Mouse (Mus musculus): Measurements from ENCODE around the gene Loxl4. TPM values are rescaled to one million over a fixed set of nuclear protein-coding genes. Genes with fewer than 3 reads are reported as not detected.
A peak's percentile ranks its signal among the peaks of the same experiment; 100 is the strongest.

Gene Loxl4
- polyA plus RNA-seq, 1 experiment from 2014 or later, result 0.14 TPM

GRCm38 (mm10) chr19:42582811-42583370 is 29.7 kb downstream of the Loxl4 start:
- Histone ChIP-seq H3K36me3 (replicated peaks) (no peaks in the 10 kb centered on the region), H3K4me1 (no peaks in the 10 kb centered on the region; the same call in 1 of the 2 replicates), H3K9ac (no peak overlapping the region), H3K4me2 (no peak overlapping the region), H3K9me3 (no peaks in the 10 kb centered on the region), H3K27me3 (replicated peaks) (no peaks in the 10 kb centered on the region), H3K4me3 (no peak overlapping the region), H3K27ac (no peak overlapping the region)
- 91% methylated on average over 13 of the region's 13 CpGs for WGBS
- no peak for ATAC-seq (replicated peaks)

- 52% methylated on average over 4 of the region's 4 CpGs for WGBS
- ATAC-seq (replicated peaks), result no peak
- H3K4me3 ChIP-seq, result no peak overlapping the region
- no peaks in the 10 kb centered on the region for H3K27me3 ChIP-seq (replicated peaks)
- H3K9me3 ChIP-seq, result no peaks in the 10 kb centered on the region
- H3K27ac ChIP-seq, result no peak overlapping the region
- H3K4me1 ChIP-seq, result no peaks in the 10 kb centered on the region; the same call in 1 of the 2 replicates
- no peak overlapping the region for H3K4me2 ChIP-seq
- H3K36me3 ChIP-seq (replicated peaks), result no peaks in the 10 kb centered on the region
- H3K9ac ChIP-seq, result no peak overlapping the region
Observed at GRCm38 (mm10) chr19:42580701-42581100, 31.9 kb downstream of the Loxl4 start.

- no peak overlapping the region for H3K9ac ChIP-seq
- H3K4me2 ChIP-seq, result no peak overlapping the region
- H3K36me3 ChIP-seq (replicated peaks), result no peaks in the 10 kb centered on the region
- H3K9me3 ChIP-seq, result no peaks in the 10 kb centered on the region
- H3K4me1 ChIP-seq, result no peaks in the 10 kb centered on the region; the same call in 1 of the 2 replicates
- no peak overlapping the region for H3K4me3 ChIP-seq
- 79% methylated on average over 4 of the region's 4 CpGs for WGBS
- H3K27ac ChIP-seq, result no peak overlapping the region
- no peaks in the 10 kb centered on the region for H3K27me3 ChIP-seq (replicated peaks)
- no peak for ATAC-seq (replicated peaks)
Observed at GRCm38 (mm10) chr19:42578631-42579030, 34.0 kb downstream of the Loxl4 start.

GRCm38 (mm10) chr19:42576856-42577255 is 35.8 kb downstream of the Loxl4 start:
- no peak overlapping the region for H3K4me2 ChIP-seq
- no peaks in the 10 kb centered on the region; the same call in 1 of the 2 replicates for H3K4me1 ChIP-seq
- H3K27ac ChIP-seq, result no peak overlapping the region
- ATAC-seq (replicated peaks), result no peak
- no peaks in the 10 kb centered on the region for H3K36me3 ChIP-seq (replicated peaks)
- H3K9ac ChIP-seq, result no peak overlapping the region
- no peaks in the 10 kb centered on the region for H3K27me3 ChIP-seq (replicated peaks)
- 80% methylated on average over 1 of the region's 1 CpGs for WGBS
- H3K9me3 ChIP-seq, result no peaks in the 10 kb centered on the region
- no peak overlapping the region for H3K4me3 ChIP-seq

- WGBS, result 91% methylated on average over 2 of the region's 2 CpGs
- H3K4me1 ChIP-seq, result peaks cover 11% of the 10 kb centered on the region
- H3K4me2 ChIP-seq, result no peak overlapping the region
- no peaks in the 10 kb centered on the region for H3K9me3 ChIP-seq
- H3K36me3 ChIP-seq (replicated peaks), result no peaks in the 10 kb centered on the region
- no peak for ATAC-seq (replicated peaks)
- no peak overlapping the region for H3K9ac ChIP-seq
- H3K27me3 ChIP-seq (replicated peaks), result no peaks in the 10 kb centered on the region
- no peak overlapping the region for H3K27ac ChIP-seq
- no peak overlapping the region for H3K4me3 ChIP-seq
Observed at GRCm38 (mm10) chr19:42575317-42575716, 37.3 kb downstream of the Loxl4 start.

GRCm38 (mm10) chr19:42571291-42571690 is 41.3 kb downstream of the Loxl4 start:
- Histone ChIP-seq H3K4me1 (peaks cover 12% of the 10 kb centered on the region), H3K27me3 (replicated peaks) (no peaks in the 10 kb centered on the region), H3K4me2 (no peak overlapping the region), H3K27ac (peak overlapping the region; percentile 31), H3K9ac (no peak overlapping the region), H3K9me3 (no peaks in the 10 kb centered on the region), H3K4me3 (no peak overlapping the region), H3K36me3 (replicated peaks) (no peaks in the 10 kb centered on the region)
- WGBS, result 34% methylated on average over 4 of the region's 4 CpGs
- ATAC-seq (replicated peaks), result no peak

- H3K27me3 ChIP-seq (replicated peaks), result no peaks in the 10 kb centered on the region
- H3K9me3 ChIP-seq, result no peaks in the 10 kb centered on the region
- H3K4me1 ChIP-seq, result peaks cover 12% of the 10 kb centered on the region
- no peak overlapping the region for H3K27ac ChIP-seq
- WGBS, result 74% methylated on average over 2 of the region's 2 CpGs
- no peak for ATAC-seq (replicated peaks)
- no peak overlapping the region for H3K4me3 ChIP-seq
- H3K9ac ChIP-seq, result no peak overlapping the region
- H3K36me3 ChIP-seq (replicated peaks), result no peaks in the 10 kb centered on the region
- no peak overlapping the region for H3K4me2 ChIP-seq
Observed at GRCm38 (mm10) chr19:42569076-42569475, 43.5 kb downstream of the Loxl4 start.

- H3K9ac ChIP-seq, result no peak overlapping the region
- no peaks in the 10 kb centered on the region for H3K36me3 ChIP-seq (replicated peaks)
- H3K27me3 ChIP-seq (replicated peaks), result no peaks in the 10 kb centered on the region
- no peak overlapping the region for H3K4me3 ChIP-seq
- no peaks in the 10 kb centered on the region for H3K9me3 ChIP-seq
- ATAC-seq (replicated peaks), result no peak
- no peak overlapping the region for H3K27ac ChIP-seq
- no peak overlapping the region for H3K4me2 ChIP-seq
- peaks cover 12% of the 10 kb centered on the region for H3K4me1 ChIP-seq
Observed at GRCm38 (mm10) chr19:42567020-42567419, 45.6 kb downstream of the Loxl4 start.

- ATAC-seq (replicated peaks), result no peak
- Histone ChIP-seq H3K27ac (no peak overlapping the region), H3K4me2 (no peak overlapping the region), H3K4me3 (no peak overlapping the region), H3K9me3 (no peaks in the 10 kb centered on the region), H3K9ac (no peak overlapping the region), H3K36me3 (replicated peaks) (no peaks in the 10 kb centered on the region), H3K27me3 (replicated peaks) (no peaks in the 10 kb centered on the region), H3K4me1 (peaks cover 12% of the 10 kb centered on the region)
- WGBS, result 98% methylated on average over 4 of the region's 4 CpGs
Observed at GRCm38 (mm10) chr19:42566283-42567019, 46.2 kb downstream of the Loxl4 start.

GRCm38 (mm10) chr19:42563726-42564270 is 48.8 kb downstream of the Loxl4 start:
- no peaks in the 10 kb centered on the region for H3K9me3 ChIP-seq
- ATAC-seq (replicated peaks), result no peak
- no peak overlapping the region for H3K4me2 ChIP-seq
- H3K9ac ChIP-seq, result no peak overlapping the region
- no peak overlapping the region for H3K4me3 ChIP-seq
- H3K4me1 ChIP-seq, result no peaks in the 10 kb centered on the region
- no peaks in the 10 kb centered on the region for H3K27me3 ChIP-seq (replicated peaks)
- 85% methylated on average over 3 of the region's 3 CpGs for WGBS
- H3K36me3 ChIP-seq (replicated peaks), result no peaks in the 10 kb centered on the region
- no peak overlapping the region for H3K27ac ChIP-seq

GRCm38 (mm10) chr19:42562981-42563380 is 49.6 kb downstream of the Loxl4 start:
- 95% methylated on average over 3 of the region's 3 CpGs for WGBS
- Histone ChIP-seq H3K27me3 (replicated peaks) (no peaks in the 10 kb centered on the region), H3K36me3 (replicated peaks) (no peaks in the 10 kb centered on the region), H3K9me3 (no peaks in the 10 kb centered on the region), H3K27ac (no peak overlapping the region), H3K4me2 (no peak overlapping the region), H3K4me3 (no peak overlapping the region), H3K9ac (no peak overlapping the region), H3K4me1 (no peaks in the 10 kb centered on the region)
- ATAC-seq (replicated peaks), result no peak

- Histone ChIP-seq H3K4me3 (no peak overlapping the region), H3K4me2 (no peak overlapping the region), H3K36me3 (replicated peaks) (no peaks in the 10 kb centered on the region), H3K27ac (no peak overlapping the region), H3K4me1 (no peaks in the 10 kb centered on the region), H3K9me3 (no peaks in the 10 kb centered on the region), H3K27me3 (replicated peaks) (no peaks in the 10 kb centered on the region), H3K9ac (no peak overlapping the region)
- WGBS, result 97% methylated on average over 1 of the region's 1 CpGs
- no peak for ATAC-seq (replicated peaks)
Observed at GRCm38 (mm10) chr19:42561991-42562390, 50.6 kb downstream of the Loxl4 start.

GRCm38 (mm10) chr19:42558701-42559100 is 53.9 kb downstream of the Loxl4 start:
- Histone ChIP-seq H3K4me1 (no peaks in the 10 kb centered on the region), H3K4me2 (no peak overlapping the region), H3K27me3 (replicated peaks) (no peaks in the 10 kb centered on the region), H3K4me3 (no peak overlapping the region), H3K9me3 (no peaks in the 10 kb centered on the region), H3K9ac (no peak overlapping the region), H3K27ac (no peak overlapping the region), H3K36me3 (replicated peaks) (no peaks in the 10 kb centered on the region)
- WGBS, result 85% methylated on average over 3 of the region's 3 CpGs
- ATAC-seq (replicated peaks), result no peak
